8 mouse cellular contexts compared by ENCODE assay signal in the genomic region with DNA sequence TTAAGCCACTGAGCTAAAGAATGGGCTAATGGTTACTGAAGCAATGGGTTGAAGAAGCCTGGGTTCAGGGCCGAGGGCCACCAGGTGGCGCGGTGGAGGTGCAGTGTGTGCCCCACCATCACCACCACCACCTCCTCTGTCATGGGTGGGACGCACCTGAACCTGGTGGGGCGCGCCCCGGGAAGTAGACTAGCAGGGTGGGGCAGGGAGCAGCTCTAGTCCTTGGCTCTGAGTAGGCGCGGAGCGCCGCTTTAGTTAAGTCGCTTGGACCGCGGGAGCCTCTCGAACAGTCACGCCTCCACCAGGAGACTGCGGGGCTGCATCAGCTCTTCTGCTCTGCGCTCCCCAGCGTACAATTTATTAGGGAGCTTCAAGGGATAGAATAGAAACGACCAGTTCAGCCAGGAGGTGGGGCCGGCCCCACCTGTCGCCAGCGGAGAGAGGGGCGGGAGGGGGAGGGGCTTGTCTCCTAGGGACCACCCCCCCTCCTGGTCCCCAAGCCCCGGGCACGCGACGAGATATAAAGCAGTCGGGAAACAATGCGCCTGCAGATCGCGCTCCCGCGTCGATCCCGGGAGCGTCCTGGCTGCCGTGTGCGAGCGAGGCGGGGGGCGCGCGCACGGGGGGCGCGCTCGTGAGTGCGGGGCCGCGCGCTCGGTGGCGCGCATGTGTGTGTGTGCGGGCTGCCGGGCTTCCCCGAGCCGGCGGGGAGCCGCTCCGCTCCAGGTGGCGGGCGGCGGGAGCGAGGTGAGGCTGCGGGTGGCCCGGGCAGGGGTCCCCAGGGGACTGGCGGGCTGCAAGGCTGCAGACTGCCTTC. TPM values are rescaled to one million over a fixed set of nuclear protein-coding genes. Genes with fewer than 3 reads are reported as not detected.
DNase-seq lines count a peak whose midpoint lies in the region; ATAC-seq lines count a peak whose summit lies in the region.

A gene (plus strand): TSS at position 249 of the 817 bp plus-strand sequence.

- peak; percentile 86 for ATAC-seq in hindbrain, embryonic 15.5 days (ENCODE audit: low FRiP score, low read depth)

- H3K4me3 ChIP-seq in hindbrain, embryonic 15.5 days, result peak within 1 kb of the TSS; percentile 86

- H3K4me1 ChIP-seq in hindbrain, embryonic 15.5 days (replicated peaks), result peaks cover 47% of the 10 kb centered on the region

- H3K27ac ChIP-seq in hindbrain, embryonic 15.5 days (replicated peaks), result peak within 1 kb of the TSS; percentile 87

- H3K4me2 ChIP-seq in hindbrain, embryonic 15.5 days, result peak within 1 kb of the TSS; percentile 91

- H3K27me3 ChIP-seq in hindbrain, embryonic 15.5 days, result no peaks in the 10 kb centered on the region

- no peaks in the 10 kb centered on the region for H3K9me3 ChIP-seq in hindbrain, embryonic 15.5 days

- 0 out of 2 replicates have a peak, but pooled peaks cover under 1% of the 10 kb centered on the region for H3K36me3 ChIP-seq in hindbrain, embryonic 15.5 days

- H3K9ac ChIP-seq in hindbrain, embryonic 15.5 days, result peak within 1 kb of the TSS; percentile 94

- peak; percentile 79 for DNase-seq in WW6 (ENCODE audit: low read depth, low spot score)
- DNase-seq in cerebellum, postnatal 4 days (ENCODE audit: low spot score in 2 of 2), result peak; percentile 83 to 90
- DNase-seq in gastrocnemius, adult 18-20 months (ENCODE audit: low spot score), result peak; percentile 68
- DNase-seq in layer of hippocampus, postnatal 36 days, result peak; percentile 87
- DNase-seq in lung, postnatal 14 days, result peak; percentile 90
- DNase-seq in ovary, postnatal 36 days (ENCODE audit: low spot score), result peak; percentile 85
- peak; percentile 90 for DNase-seq in thymus, postnatal 25 days

- WGBS in hindbrain, embryonic 15.5 days, result under 1% methylated on average over 68 of the region's 69 CpGs

RNA-seq across cellular contexts. Expression of the gene that starts here (rescaled TPM):
- under 1 TPM; 0.12 to 0.64 TPM for total RNA-seq in gastrocnemius, adult 18-20 months (2021)
- polyA plus RNA-seq in hindbrain, embryonic 15.5 days (2015; fragmentation: Nextera tagmentation; extraction: Ambion mirVana), result 63.0 and 66.3 TPM in 2 replicates
- total RNA-seq in layer of hippocampus, postnatal 36 days (2021), result 10 to 100 TPM; 32.9 to 35.0 TPM

Comparison
In these comparisons a context has a peak if more than half of its experiments do, and no peak if none do; other contexts are left out.
1. Peak in every context shown above with its lines: DNase-seq, ATAC-seq, H3K4me3 ChIP-seq and H3K27ac ChIP-seq.
2. RNA of the gene that starts here (total RNA-seq): 32.9 to 35.0 TPM in layer of hippocampus, postnatal 36 days; 0.12 to 0.64 TPM in gastrocnemius, adult 18-20 months; every median in the first group is over 10 times any median in the second.
3. Peak in DNase-seq in gastrocnemius, adult 18-20 months; RNA of the gene not detected or under 1 TPM.